Mouse (Mus musculus) ovary, postnatal 36 days (tissue): ENCODE measurements around the gene Sar1a.

Experiments used
- DNase-seq: peaks from one replicate; pipeline ENCODE4 v3.0.0; 2022; ENCODE audit warnings: low spot score, mixed read lengths

Gene Sar1a

DNA sequence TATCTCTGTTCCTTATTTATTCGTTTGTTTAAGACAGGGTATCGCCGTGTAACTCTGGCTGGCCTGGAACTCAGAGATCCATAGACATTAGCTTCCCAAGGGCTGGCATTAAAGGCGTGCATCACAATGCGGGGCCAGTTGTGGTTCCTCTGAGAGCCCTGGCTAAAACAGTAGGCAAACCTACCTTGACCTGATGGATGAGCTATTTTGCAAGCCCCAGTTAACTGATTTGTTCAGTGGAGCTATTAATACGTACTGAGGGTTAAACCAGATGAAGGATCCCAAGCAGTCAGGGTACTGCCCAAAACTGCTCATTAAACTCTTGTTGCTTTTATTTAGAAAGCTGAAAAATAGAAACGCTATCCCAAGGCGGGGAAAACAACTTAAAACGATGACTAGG lies 554 bp upstream of the Sar1a start:
- DNase-seq: no peak

DNA sequence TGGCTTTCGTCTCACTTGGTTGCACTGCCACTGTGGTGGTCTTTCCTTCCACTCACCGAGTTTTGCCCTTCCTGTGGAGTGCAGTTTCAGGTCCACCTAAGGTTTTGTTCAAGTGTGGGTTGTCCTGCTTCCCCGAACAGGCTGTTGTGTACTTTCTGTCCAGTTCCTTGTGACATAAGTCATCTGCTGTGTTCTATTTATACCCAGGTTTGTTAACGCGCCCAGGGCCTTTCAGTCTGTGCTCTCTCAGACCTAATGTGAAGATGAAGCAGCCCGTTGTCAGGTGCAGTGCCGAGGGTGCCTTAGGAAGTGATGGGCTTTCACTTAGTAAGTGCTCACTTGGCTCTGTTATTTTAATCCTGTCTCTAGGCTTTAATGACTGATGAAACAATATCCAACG lies 9.3 kb downstream of the Sar1a start:
- DNase-seq: no peak

DNA sequence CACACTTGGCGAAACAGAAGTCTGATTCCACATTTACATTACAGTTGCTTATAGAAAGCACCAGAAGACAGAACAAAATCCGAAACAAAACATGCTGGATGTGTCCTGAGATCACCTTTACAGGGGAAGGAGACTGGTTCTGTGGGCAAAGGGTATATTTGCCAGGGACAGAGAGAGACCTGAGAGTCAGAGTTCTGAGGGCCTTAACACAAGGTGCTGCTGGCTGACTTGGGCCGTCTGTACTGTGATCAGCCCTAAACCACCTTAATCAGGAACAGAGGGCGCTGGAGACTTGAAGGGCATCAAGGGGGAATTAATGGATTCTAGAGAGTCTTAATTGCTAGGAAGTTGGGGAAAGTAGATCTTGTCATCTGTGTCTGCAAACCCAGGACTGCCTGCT lies 13.5 kb downstream of the Sar1a start:
- DNase-seq: no peak

DNA sequence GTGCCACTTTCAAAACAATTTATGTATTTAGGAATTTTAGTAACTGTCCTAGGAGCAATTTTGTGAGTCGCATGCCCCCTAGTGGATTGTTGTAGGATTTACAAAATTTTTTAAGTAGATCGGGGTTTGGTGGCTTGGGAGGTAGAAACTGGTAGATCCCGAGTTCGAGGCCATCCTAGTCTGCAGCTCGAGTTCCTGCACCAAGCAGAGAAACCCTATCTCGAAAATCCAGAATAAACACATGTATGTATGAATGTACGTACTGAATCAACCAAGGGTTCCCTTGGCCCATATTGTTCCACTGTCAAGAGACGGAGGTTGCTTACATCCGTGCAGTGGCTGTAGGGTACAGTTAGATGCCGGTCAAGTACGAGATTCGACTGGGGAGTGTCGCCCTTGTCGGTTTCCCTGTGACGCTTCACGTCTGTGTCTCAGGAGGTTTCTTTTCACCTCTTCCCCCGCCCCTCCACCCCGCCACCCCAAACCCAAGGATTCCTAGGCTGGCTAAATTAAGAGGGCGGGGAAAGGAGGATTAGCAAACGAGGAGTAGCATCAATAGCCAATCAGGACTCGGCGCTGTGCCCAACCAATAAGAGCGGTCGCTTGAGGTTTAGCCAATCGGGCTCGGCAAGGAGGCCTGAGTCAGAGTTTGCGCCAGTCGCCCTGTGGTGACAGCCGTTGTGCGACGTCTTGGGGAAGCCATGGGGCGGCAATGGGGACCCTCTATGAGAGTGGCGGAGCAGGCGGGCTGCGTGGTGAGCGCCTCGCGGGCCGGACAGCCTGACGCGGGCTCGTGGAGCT lies 15.0 kb downstream of the Sar1a start, which contains the start of gene Tysnd1:
Gene Tysnd1 (plus strand): TSS at position 645 of the 801 bp plus-strand sequence.
- peak; percentile 94 for DNase-seq

DNA sequence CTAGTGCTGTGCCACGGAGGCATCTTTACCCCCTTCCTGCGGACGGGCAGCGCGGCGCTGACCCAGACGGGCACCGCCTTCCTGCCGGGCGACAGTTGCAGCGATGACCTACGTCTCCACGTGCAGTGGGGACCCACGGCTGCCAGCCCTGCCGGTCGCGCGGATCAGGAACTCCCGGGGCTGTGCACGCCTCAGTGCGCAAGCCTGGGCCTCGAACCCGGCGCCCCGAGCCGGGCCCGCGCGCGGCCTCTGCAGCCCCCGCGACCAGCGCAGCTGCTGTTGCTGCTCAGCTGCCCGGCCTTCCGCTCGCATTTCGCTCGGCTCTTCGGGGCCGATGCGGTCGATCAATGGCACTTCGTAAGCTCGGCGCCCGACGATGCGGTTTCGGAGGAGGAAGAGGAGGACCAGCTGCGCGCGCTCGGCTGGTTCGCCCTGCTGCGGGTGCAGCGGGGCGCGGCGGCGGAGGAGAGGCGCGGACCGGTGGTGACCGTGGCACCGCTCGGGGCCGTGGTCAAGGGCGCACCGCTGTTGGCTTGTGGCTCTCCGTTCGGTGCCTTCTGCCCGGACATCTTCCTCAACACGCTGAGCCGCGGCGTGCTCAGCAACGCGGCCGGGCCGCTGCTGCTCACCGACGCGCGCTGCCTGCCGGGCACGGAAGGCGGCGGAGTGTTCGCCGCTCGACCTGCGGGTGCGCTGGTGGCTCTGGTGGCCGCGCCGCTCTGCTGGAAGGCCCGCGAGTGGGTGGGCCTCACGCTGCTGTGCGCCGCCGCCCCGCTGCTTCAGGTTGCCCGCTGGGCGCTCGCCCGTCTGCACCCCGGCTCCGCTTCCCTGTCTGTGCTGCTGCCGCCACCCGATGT lies 15.8 kb downstream of the Sar1a start:
- DNase-seq: peak; percentile 40

DNA sequence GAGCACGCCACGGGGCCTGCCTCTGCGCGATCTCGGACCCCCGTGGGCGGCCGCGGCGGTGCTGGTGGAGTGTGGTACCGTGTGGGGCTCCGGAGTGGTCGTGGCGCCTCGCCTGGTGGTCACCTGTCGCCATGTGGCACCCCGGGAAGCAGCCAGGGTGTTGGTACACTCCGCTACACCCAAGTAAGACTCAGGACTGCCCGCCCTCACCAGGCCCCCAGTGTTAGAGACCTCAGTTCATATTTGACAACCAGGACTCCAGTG lies 16.4 kb downstream of the Sar1a start:
- DNase-seq: no peak

DNA sequence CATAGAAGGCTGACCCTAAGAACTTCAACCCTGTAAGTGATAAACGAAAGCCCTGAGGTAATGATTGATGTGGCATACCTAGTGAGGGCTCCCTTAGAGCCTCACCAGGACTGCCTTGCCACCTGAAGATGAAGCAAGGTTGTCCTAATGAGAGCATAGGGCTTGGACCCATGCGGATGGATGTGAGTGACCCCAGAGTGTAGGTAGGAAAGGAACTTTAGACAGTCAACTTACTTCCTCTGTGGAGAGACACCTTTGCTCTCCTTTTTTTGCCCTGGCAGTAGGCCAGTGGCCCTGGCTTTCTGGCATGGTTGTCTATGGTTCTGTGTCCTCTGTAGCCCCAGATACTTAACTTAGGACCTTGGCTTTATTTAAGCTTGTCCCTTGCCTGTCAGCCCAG lies 16.9 kb downstream of the Sar1a start:
- no peak for DNase-seq

DNA sequence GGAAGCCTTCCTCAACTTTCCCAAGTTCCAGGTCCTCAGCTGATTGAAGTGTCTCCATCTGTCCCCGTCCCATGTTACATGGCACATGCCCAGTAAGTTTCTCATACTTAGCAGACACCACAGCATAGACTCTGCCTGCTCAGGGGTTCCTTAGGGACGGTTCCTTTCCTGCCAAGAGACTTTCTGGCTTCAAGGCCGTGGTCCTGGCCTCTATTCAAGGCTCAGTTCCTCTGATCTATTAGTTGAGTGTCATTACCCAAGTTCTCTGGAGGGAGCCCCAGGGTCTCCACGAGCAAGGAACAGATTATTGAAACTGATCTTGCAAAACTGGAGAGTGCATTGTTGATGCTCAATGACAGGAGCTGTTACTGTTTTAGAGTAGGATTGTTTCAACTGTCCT lies 24.6 kb downstream of the Sar1a start:
- peak; percentile 56 for DNase-seq

DNA sequence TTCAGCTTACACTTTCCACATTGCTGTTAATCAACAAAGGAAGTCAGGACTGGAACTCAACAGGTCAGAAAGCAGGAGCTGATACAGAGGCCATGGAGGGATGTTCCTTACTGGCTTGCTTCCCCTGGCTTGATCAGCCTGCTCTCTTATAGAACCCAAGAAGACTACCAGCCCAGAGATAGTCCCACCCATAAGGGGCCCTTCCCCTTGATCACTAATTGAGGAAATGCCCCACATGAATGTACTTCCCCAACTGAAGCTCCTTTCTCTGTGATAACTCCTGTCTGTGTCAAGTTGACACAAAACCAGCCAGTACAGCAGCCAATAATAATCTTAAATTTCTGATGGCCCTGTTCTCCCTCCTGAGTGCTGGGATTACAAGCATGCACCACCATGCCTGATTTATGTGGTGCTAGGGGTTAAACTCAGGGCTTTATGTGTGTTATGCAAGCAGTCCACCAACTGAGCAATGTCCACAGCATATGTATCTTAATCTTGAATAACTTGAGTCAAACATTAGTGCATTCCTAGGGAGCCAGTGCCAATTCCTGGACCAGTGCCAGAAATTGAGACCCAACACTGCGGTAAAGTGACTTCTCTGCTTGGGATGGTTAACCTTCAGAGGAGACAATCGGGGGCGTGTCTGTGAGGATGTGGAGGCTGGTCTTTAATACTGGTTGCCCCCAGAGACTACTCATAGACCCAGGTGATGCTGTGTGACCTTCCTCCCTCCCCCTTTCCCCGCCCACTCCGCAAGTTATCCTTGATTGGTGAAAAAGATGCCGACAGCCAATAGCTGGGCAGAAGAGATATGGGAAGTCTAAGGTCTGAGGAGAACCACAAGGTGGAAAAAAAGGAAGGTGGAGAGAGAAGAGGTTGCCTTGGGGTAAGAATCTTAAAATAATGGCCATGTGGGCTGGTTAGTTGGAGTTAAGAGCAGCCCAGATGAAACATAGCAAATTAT lies 26.6 kb downstream of the Sar1a start:
- DNase-seq: no peak

DNA sequence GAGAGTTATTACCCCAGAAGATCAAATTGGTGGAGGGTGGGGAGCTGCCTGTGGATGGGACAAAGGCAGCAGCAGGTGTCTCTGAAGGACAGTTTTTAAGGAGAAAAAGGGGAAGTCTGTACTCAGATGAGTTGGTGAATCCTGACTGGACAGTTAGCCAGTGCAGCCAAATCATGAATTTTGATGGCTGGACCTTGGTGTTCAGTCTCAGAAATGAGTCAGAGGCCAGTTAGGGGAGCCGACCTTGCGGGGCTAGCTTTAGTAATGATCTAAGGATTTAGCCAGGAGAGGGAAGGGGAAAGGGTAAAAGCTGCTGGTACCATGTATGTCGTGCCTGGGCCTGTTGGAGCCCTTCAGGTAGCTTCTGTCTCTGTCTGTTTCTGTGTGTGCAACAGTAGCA lies 33.5 kb downstream of the Sar1a start:
- DNase-seq: no peak

DNA sequence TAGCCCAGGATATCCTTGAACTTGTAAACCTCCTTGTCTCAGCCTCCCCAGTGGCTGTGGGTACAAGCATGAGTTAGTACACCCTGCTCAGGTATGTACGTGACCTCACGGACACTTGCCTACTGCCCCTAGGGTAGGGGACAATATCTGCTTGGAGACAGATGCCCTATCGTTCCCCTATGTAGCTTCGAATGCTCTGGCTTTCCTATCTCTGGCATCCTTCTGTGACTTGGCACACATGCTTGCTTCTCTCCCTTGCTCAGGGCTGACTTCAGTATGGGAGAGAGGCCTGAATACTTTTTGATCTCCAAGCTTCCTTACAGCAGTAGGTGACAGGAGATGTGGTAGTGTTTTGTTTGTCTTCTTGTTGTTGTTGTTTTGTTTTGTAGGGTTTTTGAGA lies 34.0 kb downstream of the Sar1a start:
- no peak for DNase-seq

DNA sequence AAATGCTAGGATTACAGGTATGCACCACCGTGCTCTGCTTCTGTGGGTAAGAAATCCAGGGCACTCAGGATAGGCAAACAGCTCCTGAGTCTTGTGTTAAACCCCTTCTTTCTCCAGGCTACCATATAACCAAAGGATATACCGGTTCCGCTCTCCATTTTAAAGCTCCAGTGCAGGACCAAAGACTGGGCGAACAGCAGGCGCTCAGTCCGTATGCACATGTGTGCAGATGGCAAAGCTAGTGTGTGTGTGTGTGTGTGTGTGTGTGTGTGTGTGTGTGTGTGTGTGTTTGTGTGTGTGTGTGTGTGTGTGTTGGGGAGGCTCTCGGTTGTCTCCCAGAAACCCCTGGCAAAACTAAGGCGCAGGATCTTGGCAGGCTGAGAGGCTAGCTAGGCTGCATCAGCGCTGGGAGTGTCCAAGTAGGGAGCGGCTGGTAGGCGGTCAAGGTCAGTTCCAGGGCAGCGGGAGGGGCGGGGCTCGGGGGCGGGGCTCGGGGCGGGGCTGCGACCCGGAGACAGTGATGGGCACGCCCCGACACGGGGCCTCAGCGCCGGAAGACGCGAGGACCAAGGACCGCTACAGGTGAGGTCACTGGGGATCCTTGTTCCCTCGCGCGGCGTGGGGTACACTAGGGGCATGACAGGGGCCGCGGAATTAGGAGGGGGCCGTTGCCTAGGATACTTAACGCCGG lies 34.8 kb downstream of the Sar1a start, which contains the start of gene Aifm2:
Gene Aifm2 (plus strand): TSS at position 493 of the 691 bp plus-strand sequence.
- DNase-seq: peak; percentile 74

DNA sequence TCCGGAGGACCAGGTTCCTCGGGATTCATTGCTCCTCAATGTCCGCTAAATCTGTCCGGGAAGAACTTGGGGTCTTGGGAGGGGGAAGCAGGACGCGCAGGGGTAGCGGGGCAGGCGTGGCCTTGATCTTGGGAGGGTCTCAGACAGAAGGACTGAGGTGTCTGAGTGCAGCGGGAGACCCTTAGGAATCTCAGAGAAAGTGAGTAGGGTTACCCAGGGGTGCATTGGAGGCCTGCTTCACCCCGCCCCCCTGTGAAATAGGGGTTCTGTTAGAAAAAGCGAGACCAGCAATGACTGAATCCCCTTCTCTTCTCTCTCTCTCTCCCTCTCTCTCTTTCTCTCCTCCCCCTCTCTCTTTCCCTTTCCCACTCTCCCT lies 35.4 kb downstream of the Sar1a start:
- no peak for DNase-seq

DNA sequence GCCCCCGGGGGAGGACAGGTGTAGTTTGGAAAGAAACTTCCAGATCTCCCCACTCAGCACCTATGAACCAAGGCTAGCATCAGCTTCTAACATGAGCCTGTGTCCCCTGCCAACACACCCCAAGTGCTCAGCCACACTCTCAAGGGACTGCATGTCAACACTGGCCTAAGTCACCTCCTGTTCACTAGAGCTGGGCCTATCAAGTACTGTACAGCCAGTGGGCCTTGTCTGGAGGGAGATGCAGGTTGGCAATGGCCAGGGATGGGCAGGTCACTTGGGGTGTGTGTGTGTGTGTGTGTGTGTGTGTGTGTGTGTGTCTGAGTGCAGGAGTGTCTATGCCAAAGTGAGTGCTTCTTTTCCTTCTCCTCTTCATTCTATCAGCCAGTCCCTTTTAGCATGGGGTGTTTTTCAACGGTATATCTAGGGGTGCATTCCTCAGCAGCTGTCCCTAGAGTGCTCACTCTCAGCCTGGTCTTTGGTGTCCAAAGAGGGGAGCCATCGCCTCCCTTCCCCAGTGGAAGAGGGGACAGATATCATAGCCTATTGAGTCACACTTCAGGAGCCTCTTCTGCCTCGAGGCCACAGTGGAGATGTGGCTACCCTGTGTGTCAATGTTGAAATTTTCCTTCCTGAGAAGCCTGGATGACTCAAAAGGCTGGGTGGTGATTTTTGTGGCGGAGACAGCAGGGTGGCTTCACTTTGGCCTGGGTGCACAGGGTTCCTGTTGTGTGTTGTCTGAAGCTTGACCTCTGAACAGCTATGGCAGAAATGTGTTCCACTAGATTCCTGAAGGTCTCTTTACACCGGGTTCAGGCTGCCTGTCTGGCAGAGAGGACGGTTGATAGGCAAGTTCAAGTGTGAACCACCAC lies 36.1 kb downstream of the Sar1a start:
- no peak for DNase-seq

DNA sequence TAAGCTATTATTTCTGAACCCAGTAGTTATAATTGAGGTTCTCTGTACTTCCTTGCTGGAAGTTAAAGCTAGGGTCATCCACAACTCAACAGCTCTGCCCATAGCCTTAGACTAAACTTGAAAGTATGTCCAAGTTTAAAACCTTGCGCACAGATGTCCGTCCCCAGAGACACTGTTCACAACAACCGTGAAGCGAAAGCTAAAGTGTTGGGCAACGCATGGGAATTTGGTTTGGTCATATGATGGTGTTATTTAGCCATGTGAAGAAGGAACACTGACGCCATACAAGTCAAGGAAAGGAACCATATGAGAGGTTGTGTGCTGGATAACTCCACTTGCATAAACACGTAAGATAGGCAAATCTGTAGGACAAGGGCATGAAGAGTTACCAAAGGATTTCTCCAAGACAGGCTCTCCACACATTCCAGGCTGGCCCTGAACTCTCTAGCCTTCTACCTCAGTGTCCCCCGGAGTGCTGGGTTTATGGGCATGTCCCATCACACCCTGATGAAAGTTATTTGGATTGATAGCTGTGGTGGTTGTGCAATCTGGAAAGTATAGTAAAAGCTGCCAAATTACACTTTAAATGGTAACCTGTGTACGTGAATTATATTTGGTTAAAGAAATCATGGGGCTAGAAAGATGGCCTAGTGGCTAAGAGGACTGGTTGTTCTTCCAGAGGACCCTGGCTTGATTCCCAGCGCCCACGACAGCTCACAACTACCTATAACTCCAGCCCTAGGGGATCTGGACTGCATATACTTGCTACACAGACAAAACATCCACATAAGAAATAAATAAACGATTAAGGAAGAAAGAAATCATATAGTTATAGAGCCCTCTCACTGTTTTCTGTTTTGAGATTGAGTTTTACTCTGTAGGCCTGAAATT lies 37.6 kb downstream of the Sar1a start:
- no peak for DNase-seq

DNA sequence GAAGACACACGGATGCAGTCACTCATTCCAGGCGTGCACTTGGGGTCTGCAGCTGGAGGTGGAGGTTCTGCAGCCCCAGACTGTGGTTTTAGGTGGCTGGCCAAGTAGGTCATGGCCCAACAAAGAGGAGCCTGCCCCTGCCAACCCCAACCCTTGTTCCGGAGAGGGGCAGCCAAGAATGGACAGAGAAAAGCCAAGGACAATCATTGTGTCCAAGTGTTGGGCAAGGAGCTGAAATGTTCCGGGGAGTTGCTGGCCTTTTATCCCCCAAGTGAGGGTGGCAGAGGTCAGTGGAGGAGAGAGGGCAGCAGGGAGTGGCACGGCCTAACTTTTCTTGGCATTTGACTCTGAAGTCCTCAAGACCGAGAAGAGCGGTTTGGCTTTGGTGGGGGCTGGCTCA lies 40.2 kb downstream of the Sar1a start:
- no peak for DNase-seq

DNA sequence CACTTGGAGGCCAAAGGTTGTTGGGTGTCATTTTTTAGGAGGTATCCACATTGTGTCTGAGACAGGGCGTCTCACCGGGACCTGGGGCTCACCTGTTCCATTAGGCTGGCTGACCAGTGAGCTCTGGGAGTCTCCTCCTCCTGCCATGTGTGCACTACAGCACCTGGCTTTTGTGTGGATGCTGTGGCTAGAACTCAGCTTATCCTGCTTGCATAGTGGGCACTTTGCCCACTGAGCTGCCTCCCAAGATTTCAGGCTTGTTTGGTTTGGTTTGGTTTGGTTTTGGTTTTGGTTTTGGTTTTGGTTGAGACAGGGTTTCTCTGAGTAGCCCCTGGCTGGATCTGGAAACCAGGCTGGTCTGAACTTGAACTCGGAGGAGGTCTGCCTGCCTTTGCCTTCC lies 42.1 kb downstream of the Sar1a start:
- DNase-seq: no peak

DNA sequence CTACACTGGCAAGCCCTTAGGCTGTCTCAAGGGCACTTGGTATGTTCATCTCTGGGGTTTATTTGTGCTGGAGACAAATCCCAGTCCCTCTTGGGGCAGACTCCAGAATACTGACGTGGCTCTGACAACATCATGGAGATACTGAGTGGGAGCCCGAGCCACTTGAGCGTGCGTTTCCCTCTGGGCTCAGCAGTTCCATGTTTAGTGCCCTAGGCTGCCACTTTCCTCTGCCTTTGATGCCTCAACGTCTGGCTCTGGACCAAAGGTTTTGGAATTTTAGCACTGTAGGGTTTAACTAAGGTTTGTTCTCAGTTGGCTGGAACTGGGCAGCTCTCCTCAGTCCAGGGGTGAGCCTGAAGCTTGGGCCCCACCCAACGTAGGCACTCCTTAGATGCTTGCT lies 43.2 kb downstream of the Sar1a start:
- no peak for DNase-seq

DNA sequence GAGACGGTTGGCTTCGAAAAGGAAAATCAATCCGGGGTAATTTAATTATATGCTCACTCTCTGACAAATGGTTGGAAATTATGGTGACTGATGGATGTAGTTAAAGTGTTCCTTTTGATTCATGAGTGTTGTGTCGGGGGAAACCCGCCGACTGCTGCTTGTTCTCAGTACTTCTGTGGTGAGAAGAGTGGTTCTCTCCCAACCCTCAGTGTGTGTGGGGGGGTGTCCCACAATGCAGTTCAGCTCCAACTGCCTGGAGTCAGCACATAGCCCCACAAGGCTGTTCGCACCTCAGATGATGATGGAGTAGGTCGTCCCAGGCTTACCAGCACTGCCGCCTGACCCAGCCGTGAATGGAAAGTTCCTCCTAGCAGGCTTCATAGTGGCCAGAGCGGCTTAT lies 49.1 kb downstream of the Sar1a start:
- DNase-seq: no peak

DNA sequence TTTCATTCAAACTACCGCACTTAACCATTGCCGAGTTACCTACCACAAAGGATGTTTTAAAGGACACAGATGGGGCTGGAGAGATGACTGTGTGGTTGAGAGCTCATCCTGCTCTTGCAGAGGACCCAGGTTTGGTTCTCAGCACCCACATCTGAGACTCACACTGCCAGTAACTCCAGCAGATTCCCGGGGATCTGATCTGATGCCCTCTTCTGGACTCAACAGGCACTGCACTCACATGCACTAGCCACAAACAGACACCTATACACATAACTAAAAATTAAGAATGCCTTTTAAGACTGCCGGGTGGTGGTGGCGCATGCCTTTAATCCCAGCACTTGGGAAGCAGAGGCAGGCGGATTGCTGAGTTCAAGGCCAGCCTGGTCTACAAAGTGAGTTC lies 50.1 kb downstream of the Sar1a start:
- no peak for DNase-seq
